Mouse (Mus musculus) limb, embryonic 15.5 days (tissue): ENCODE measurements around the gene Serf2. TPM values are rescaled to one million over a fixed set of nuclear protein-coding genes. Genes with fewer than 3 reads are reported as not detected.

Experiments
- microRNA-seq: library from miRNA; unstranded; fragments of <30 nt; microRNA quantifications from one replicate; pipeline ENCODE4, GENCODE M21; 2016
- polyA plus RNA-seq: library from polyadenylated mRNA; unstranded; fragments of >200 nt; fragmentation: Nextera tagmentation; extraction: Ambion mirVana; gene quantifications from 2 replicates; pipeline ENCODE4 v1.2.1, GENCODE M21; 2015

Serf2 gene
- polyA plus RNA-seq, 1 experiment from 2014 or later: 557 TPM

Small RNAs within 50 kb of the gene (microRNA-seq; reads per million reads assigned to microRNA genes)
- gene Gm22953: not detected

Other genes with a start within 250 kb of the Serf2 start
- gene Trp53bp1, start 177.8 kb upstream of the Serf2 start, polyA plus RNA-seq: 52.4 and 62.6 TPM in 2 replicates
- 3.8 and 3.9 TPM in 2 replicates for gene Map1a, start 159.6 kb upstream of the Serf2 start, polyA plus RNA-seq
- gene Ppip5k1, start 93.8 kb upstream of the Serf2 start, polyA plus RNA-seq: 10.1 and 10.2 TPM in 2 replicates
- gene Ckmt1, start 91.5 kb upstream of the Serf2 start, polyA plus RNA-seq: 40.0 and 40.1 TPM in 2 replicates
- not detected in 2 replicates for gene Strc, start 62.0 kb upstream of the Serf2 start, polyA plus RNA-seq
- 841 and 923 TPM in 2 replicates for gene Pdia3, start 35.4 kb upstream of the Serf2 start, polyA plus RNA-seq
- 2.0 and 2.3 TPM in 2 replicates for gene Catsper2, start 35.4 kb upstream of the Serf2 start, polyA plus RNA-seq
- gene Ell3, start 4.9 kb upstream of the Serf2 start, polyA plus RNA-seq: 8.8 and 9.5 TPM in 2 replicates
- gene Hypk, start 4.1 kb downstream of the Serf2 start, polyA plus RNA-seq: 116 and 126 TPM in 2 replicates
- 0.12 and 0.25 TPM in 2 replicates for gene Serinc4, start 7.6 kb downstream of the Serf2 start, polyA plus RNA-seq
- gene Mfap1b, start 24.9 kb downstream of the Serf2 start, polyA plus RNA-seq: 61.3 and 64.4 TPM in 2 replicates
- gene Mfap1a, start 57.5 kb downstream of the Serf2 start, polyA plus RNA-seq: 29.0 and 29.2 TPM in 2 replicates
- gene Wdr76, start 57.5 kb downstream of the Serf2 start, polyA plus RNA-seq: 5.5 and 7.1 TPM in 2 replicates